Mouse (Mus musculus): ENCODE measurements at regions not wholly inside any gene's neighbourhood (a gene's known extent, or its start where the extent isn't known, plus 50 kb on each side); places are given as distances from the start of the nearest gene placed in this dataset.

DNA sequence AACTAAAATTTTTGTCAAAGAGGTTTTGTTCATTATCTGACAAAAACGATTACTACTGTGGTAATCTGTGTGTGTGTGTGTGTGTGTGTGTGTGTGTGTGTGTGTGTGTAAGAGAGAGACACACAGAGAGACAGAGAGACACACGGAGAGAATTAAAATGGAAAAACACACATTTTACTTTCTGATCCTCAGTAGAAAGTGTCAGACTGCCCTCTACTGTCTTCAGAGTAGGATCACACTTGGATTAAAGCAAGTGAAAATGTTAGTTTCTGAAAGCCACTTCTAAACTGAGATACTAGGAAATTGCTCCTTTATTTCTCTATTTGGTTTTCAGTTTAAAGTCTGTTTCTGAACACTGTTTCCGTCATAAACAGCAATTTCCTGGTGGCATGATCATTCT is 57.3 kb upstream of the Cylc1 start:
- peak; percentile 55 for ATAC-seq (ENCODE audit: low FRiP score)
- no peaks in the 10 kb centered on the region for H3K27me3 ChIP-seq (ENCODE audit: control insufficient read depth, insufficient read depth, low read length)
- no peaks in the 10 kb centered on the region for H3K9me3 ChIP-seq (ENCODE audit: control insufficient read depth, low read length)
- peak; percentile 82 for DNase-seq (ENCODE audit: low spot score, missing footprints)
- H3K4me2 ChIP-seq: no peak overlapping the region
- no peak overlapping the region for H3K27ac ChIP-seq (ENCODE audit: low read depth, low read length)
- H3K4me1 ChIP-seq (ENCODE audit: control insufficient read depth, insufficient read depth, low read length): no peaks in the 10 kb centered on the region
- H3K4me3 ChIP-seq (ENCODE audit: low read depth, low read length): no peak overlapping the region
- no peaks in the 10 kb centered on the region for H3K36me3 ChIP-seq (ENCODE audit: control insufficient read depth, insufficient read depth, low read length)
- 36% methylated on average over 3 of the region's 3 CpGs for WGBS
- H3K9ac ChIP-seq (ENCODE audit: low read length): no peak overlapping the region
